Mouse (Mus musculus): ENCODE measurements around the gene Tmem39a. TPM values are rescaled to one million over a fixed set of nuclear protein-coding genes. Genes with fewer than 3 reads are reported as not detected.

The Tmem39a gene
- 45.6 TPM for polyA plus RNA-seq (2017; shearing (Covaris generic))

GRCm38 (mm10) chr16:38558221-38558748 is at the start of gene Tmem39a:
Gene Tmem39a, plus strand, starts transcription at chr16:38558698.

GRCm38 (mm10) chr16:38522129-38523084 is 36.1 kb upstream of the Tmem39a start, which contains the start of gene Timmdc1:
Gene Timmdc1, minus strand, starts transcription at chr16:38522663.

GRCm38 (mm10) chr16:38549479-38550396 is 8.8 kb upstream of the Tmem39a start, which contains the start of gene Poglut1:
Gene Poglut1, minus strand, starts transcription at chr16:38550258.

Other genes with a start within 250 kb of the Tmem39a start
- 0.14 TPM for gene Maats1, start 216.6 kb upstream of the Tmem39a start, polyA plus RNA-seq (2017; shearing (Covaris generic))
- gene Cox17, start 211.7 kb upstream of the Tmem39a start, polyA plus RNA-seq (2017; shearing (Covaris generic)): 193 TPM
- gene Gm21987, start 211.7 kb upstream of the Tmem39a start, polyA plus RNA-seq (2017; shearing (Covaris generic)): not detected
- 1.6 TPM for gene Popdc2, start 196.5 kb upstream of the Tmem39a start, polyA plus RNA-seq (2017; shearing (Covaris generic))
- gene Pla1a, start 125.6 kb upstream of the Tmem39a start, polyA plus RNA-seq (2017; shearing (Covaris generic)): 0.12 TPM
- gene Adprh, start 106.0 kb upstream of the Tmem39a start, polyA plus RNA-seq (2017; shearing (Covaris generic)): 112 TPM
- 3.2 TPM for gene Cd80, start 103.1 kb upstream of the Tmem39a start, polyA plus RNA-seq (2017; shearing (Covaris generic))
- 7.9 TPM for gene Timmdc1, start 36.0 kb upstream of the Tmem39a start, polyA plus RNA-seq (2017; shearing (Covaris generic))
- gene Poglut1, start 8.4 kb upstream of the Tmem39a start, polyA plus RNA-seq (2017; shearing (Covaris generic)): 52.8 TPM
- 47.4 TPM for gene Arhgap31, start 154.6 kb downstream of the Tmem39a start, polyA plus RNA-seq (2017; shearing (Covaris generic))
- gene B4galt4, start 183.6 kb downstream of the Tmem39a start, polyA plus RNA-seq (2017; shearing (Covaris generic)): 6.3 TPM
- gene Upk1b, start 241.6 kb downstream of the Tmem39a start, polyA plus RNA-seq (2017; shearing (Covaris generic)): not detected

Data from CD4-positive, CD25-positive, alpha-beta regulatory T cell (primary cell).